Mouse (Mus musculus) adrenal gland, postnatal 36 days (tissue): ENCODE results near the gene Asb6. TPM values are rescaled to one million over a fixed set of nuclear protein-coding genes. Genes with fewer than 3 reads are reported as not detected.

Experiments
- DNase-seq, 2 experiments: peaks; one replicate each; pipeline ENCODE4 v3.0.0; 2021; ENCODE audit warnings: mixed read lengths in 1 of 2
- long read RNA-seq, 2 experiments: library from polyadenylated mRNA; stranded (forward); transcript quantifications; one replicate each; pipeline ENCODE4 v2.0.0; 2021; ENCODE audit warnings: borderline sequencing depth in 2 of 2
- total RNA-seq, 2 experiments: library from RNA; stranded (reverse); gene quantifications; 2 replicates each; pipeline ENCODE4 v1.2.3; 2021

Gene Asb6
- 10 to 100 TPM; 23.9 to 27.0 TPM for total RNA-seq
- long read RNA-seq, experiment 1, full-length matches to known transcripts, result 52 of 69 reads
- long read RNA-seq, experiment 1, partial matches to known transcripts, result 13 of 69 reads
- long read RNA-seq, experiment 1, other reads (novel, unspliced or antisense), result 4 of 69 reads
- long read RNA-seq, experiment 2, full-length matches to known transcripts, result 18 of 21 reads
- long read RNA-seq, experiment 2, partial matches to known transcripts, result 2 of 21 reads
- long read RNA-seq, experiment 2, other reads (novel, unspliced or antisense), result 1 of 21 reads

DNA sequence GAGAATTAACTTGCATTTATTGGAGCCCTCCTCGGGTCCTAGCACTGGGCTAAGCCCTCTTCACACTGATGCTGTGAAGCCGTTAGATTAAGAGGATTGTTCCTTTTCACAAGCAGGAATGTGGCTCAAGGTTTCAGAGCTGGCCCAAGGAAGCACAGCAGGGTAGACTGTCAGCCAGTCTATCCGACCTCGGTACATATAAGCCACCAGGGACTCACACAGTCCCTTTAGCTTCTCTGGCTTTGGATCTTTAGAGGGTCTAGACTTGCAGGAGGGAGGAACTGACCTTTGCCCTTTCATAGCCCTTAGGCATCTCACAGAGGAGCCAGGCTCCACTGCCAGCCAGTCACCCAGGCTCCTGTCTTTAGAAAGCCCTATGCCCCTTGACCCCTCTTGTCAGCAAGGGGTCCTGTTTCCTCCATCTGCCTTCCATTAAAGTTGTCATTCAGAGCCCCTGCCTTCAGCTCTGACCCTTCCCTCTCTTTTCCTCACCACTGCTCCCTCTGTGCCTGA, at the start of gene Asb6:
Gene Asb6, minus strand, starts transcription at position 51 of the 513 bp plus-strand sequence.
- no peak for DNase-seq

DNA sequence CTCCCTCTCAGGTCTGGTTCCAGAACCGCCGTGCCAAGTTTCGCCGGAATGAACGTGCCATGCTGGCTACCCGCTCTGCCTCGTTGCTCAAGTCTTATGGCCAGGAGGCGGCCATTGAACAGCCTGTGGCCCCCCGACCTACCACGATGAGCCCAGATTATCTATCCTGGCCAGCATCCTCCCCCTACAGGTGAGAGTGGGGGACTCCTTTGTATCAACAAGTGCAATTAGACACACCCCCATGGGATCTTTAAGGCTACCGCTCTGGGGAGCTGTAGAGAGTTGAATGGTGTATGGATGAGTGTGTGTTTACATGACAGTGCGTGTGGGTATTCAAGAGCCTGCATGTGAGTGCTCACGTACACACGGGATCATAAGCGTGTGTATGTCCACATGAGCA, 49.3 kb upstream of the Asb6 start:
- no peak for DNase-seq

- DNase-seq, result no peak
These were observed 45.7 kb upstream of the Asb6 start for GRCm38 (mm10) chr2:30875621-30876432.

- no peak for DNase-seq
These were observed 45.0 kb upstream of the Asb6 start for GRCm38 (mm10) chr2:30875096-30875495.

- DNase-seq, result no peak
These were observed 44.3 kb upstream of the Asb6 start for GRCm38 (mm10) chr2:30874445-30874844.

DNA sequence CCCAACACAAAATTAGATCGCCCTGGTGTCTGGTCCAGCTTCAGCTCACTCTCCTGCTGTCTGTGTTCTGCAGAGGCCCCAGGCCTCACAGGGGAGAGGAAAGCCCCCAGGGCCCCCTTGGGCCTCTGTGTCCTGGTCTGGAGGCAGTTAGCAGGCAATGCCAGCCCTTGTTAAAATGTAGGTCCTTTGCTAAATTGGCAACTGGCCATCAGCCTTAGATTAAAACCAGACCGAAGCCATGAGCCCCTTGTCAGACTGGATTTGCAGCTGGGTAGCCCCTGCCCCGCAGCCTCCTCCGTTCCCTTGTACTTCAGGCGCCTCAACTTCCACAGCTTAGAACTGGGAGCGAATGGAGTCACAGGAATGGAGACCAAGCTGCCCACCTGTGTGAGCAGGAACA, 42.5 kb upstream of the Asb6 start:
- DNase-seq, result no peak

- peak in 1 of 2 experiments; percentile 30 for DNase-seq
These were observed 40.7 kb upstream of the Asb6 start for GRCm38 (mm10) chr2:30870863-30871262.

- no peak for DNase-seq
These were observed 35.3 kb upstream of the Asb6 start for GRCm38 (mm10) chr2:30865426-30865825.

- DNase-seq, result peak; percentile 7 to 17
These were observed 34.8 kb upstream of the Asb6 start for GRCm38 (mm10) chr2:30864968-30865381.

DNA sequence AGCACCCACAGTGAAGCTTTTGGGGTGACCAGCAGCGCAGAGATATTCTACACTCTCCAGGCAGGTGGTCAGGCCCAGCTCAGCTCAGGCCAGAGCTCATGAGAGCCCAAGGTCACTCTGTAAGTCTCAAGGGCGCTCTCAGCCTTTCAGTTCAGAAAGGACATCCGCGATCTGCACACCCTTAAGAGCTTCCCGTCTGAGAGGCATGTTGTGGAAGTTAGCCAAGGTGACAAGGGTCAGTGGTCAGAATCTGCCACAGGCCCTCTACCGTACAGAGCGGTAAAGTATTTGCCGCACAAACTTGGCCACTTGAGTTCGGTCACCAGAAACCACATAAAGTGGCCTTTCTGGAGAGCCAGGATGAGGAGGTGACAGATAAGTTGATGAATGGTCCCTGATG, 33.4 kb upstream of the Asb6 start:
- DNase-seq, result peak; percentile 25 to 54

DNA sequence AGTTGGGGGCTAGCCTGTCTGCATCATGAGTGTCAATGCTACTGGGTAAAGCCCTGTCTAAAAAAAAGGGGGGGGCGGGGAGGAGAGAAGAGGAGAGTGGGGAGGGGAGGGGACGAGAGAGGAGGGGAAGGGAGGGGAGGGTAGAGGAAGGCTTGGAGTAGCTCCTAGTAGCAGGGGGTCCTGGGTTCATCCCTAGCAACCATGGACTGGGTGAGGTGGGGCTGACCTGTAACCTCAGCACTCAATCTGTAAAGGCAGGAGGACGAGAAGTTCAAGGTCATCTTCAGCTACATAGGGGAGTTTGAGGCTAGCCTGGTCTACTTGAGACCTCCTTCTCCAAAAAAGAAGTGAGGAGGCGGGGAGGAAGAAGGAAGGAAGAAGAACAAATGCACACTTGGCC, 31.9 kb upstream of the Asb6 start:
- no peak for DNase-seq

DNA sequence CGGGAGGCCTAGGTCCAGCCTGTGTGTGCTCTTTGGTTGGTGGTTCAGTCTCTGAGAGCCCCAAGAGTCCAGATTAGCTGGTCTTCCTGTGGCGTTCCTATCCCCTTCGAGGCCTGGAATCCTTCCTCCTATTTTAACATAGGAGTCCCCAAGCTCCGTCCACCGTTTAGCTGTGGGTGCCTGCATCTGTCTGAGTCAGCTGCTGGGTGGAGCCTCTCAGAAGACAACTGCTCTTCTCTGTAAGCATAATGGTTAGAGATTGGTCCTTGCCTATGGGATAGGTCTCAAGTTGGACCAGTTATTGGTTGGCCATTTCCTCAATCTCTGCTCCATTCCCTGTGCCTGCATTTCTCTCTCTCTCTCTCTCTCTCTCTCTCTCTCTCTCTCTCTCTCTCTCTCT, 29.6 kb upstream of the Asb6 start:
- no peak for DNase-seq

GRCm38 (mm10) chr2:30857076-30857475, 26.9 kb upstream of the Asb6 start:
- DNase-seq, result no peak

DNA sequence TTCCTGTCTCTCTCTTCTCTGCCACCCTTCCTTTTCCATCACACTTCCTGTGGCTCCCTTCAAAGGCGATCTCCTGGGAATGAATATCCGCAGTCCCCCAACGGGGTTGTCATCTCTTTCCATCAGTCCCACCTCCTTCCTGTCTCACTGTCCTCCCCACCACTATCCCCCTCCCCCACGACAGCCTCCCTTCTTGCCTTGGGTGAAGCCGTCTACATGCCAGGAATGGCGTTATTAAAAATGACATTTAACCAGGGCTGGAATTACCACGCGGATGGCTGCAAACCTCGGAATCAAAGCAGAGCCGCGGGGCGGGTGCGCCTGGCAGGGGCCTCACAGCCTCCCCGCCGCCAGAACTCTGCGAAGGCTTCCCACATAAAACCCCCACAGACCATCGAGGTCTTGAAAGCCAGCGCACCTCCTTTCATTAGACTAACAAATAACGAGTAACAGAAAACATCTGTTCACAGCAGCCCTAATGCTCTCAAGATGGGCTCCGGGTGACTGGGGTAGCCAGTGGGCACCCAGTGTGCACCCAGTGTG, 22.7 kb upstream of the Asb6 start:
- DNase-seq, result no peak

GRCm38 (mm10) chr2:30850581-30850980, 20.4 kb upstream of the Asb6 start:
- DNase-seq, result no peak

- DNase-seq, result no peak
These were observed 18.1 kb upstream of the Asb6 start for GRCm38 (mm10) chr2:30848184-30848583.

DNA sequence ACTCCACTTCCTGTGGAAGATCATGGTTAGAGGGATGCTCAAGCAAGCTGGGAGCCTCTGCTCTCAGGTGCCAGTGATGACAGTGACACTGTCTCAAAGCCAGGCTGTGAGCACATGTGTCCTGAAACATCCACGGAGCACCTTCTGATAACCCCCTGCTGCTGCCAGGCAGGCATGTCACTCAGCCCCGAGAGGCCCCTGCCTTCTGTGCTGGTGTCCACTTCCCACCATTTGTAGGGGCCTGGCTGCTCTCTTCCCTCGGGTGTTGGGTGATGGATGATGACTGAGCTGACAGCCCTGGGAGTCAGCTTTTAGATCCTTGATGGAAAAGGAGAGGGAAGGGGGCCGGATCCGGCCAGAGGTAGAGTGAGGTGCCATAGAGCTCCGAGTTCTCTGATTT, 16.6 kb upstream of the Asb6 start:
- no peak for DNase-seq

GRCm38 (mm10) chr2:30846236-30846635, 16.1 kb upstream of the Asb6 start:
- no peak for DNase-seq

DNA sequence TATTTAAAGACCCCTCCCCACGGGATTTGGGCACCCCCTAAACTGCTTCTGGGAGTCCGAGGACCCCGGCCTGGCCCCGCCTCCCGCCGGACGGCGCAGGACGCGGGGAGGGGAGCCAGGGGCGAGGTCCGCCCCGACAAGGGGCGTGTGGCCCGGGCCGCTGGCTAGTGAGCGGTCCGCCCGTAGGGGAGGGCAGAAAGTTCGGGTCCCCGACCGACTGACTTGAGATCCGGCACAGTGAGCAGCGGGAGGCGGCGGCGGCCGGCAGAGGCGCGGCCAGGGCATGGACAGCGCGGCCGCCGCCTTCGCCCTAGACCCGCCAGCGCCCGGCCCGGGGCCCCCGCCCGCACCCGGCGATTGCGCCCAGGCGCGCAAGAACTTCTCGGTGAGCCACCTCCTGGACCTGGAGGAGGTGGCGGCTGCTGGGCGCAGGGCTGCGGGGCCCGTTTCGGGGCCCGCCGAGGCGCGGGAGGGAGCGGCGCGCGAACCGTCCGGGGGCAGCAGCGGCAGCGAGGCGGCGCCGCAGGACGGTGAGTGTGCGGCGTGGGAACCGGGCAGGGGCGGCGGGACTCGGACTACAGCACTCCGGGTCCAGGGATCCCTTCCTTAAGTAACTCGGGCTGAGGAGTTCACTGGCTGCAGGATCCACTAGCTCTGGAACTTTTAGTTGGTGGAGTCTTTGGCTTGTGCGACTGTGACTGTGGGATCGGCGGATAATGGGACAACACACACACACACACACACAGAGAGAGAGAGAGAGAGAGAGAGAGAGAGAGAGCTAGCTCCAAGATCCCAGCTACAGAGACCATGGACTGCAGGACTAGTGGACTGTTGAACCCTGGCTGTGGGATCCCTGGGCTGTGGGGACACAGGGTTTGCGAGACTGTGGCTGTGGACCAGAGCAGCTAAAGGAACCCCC, 15.3 kb upstream of the Asb6 start:
- DNase-seq, result peak; percentile 31 to 46

DNA sequence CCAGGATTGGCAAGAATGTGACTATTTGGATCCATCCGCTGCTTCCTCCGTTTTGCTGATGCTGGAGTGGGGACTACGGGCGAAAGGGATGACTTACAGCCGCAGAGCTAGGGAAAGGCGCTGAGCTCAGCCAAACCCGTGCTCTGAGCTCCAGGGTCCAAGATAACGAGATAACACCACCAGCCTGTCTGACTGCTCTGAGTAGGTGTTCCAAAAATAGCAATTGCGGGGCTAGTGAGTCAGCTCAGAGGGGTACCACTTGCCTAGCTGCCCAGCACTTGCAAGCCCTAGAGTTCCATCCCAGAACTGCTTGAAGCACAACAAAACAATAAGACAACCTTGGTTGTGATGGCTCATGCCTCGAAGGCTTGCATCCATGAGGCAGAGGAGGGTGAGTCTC, 12.5 kb upstream of the Asb6 start:
- DNase-seq, result no peak

- DNase-seq, result no peak
These were observed 6.3 kb upstream of the Asb6 start for GRCm38 (mm10) chr2:30836238-30836990.
